Mouse (Mus musculus) heart, embryonic 11.5 days (tissue): Measurements from ENCODE around the gene Mgme1. TPM values are rescaled to one million over a fixed set of nuclear protein-coding genes. Genes with fewer than 3 reads are reported as not detected.

Experiments used
- ATAC-seq: fragments of 200-750 bp; cut with Nextera tagmentation; replicated peaks from 2 replicates; pipeline ENCODE4 v1.8.0; 2017; ENCODE audit warnings: moderate library complexity; ENCODE audit not compliant: insufficient number of reproducible peaks, low FRiP score, low TSS enrichment
- H3K27ac ChIP-seq: fragments of 300-500 bp; sonication (generic); 2 replicates; pipeline ENCODE4 v1.5.1; 2014; ENCODE audit warnings: mild to moderate bottlenecking, low read depth, low read length
- H3K27me3 ChIP-seq: fragments of 300-500 bp; sonication (generic); 2 replicates; pipeline ENCODE4 v1.6.1; 2014; ENCODE audit warnings: mild to moderate bottlenecking, low read length, mixed read lengths; ENCODE audit not compliant: control insufficient read depth, insufficient read depth
- H3K36me3 ChIP-seq: fragments of 300-500 bp; sonication (generic); 2 replicates; pipeline ENCODE4 v1.6.1; 2014; ENCODE audit warnings: mild to moderate bottlenecking, low read length, moderate library complexity, mixed read lengths; ENCODE audit not compliant: control insufficient read depth, insufficient read depth
- H3K4me1 ChIP-seq: fragments of 300-500 bp; sonication (generic); 2 replicates; pipeline ENCODE4 v1.6.1; 2014; ENCODE audit warnings: low read length; ENCODE audit not compliant: control insufficient read depth, insufficient read depth
- H3K4me2 ChIP-seq: fragments of 300-500 bp; sonication (generic); 2 replicates; pipeline ENCODE4 v1.6.1; 2014; ENCODE audit warnings: mild to moderate bottlenecking, moderate library complexity
- H3K4me3 ChIP-seq: fragments of 300-500 bp; sonication (generic); 2 replicates; pipeline ENCODE4 v1.5.1; 2014; ENCODE audit warnings: low read depth, low read length
- H3K9ac ChIP-seq: fragments of 300-500 bp; sonication (generic); 2 replicates; pipeline ENCODE4 v1.6.1; 2014; ENCODE audit warnings: mild to moderate bottlenecking, low read depth, low read length, moderate library complexity
- H3K9me3 ChIP-seq: fragments of 300-500 bp; sonication (generic); replicated peaks from 2 replicates; pipeline ENCODE4 v1.6.1; 2016; ENCODE audit warnings: low read length; ENCODE audit not compliant: control insufficient read depth
- WGBS: fragments of 180-500 bp; shearing (Covaris S2); extraction: QIAGEN DNeasy Blood & Tissue Kit; methylation state at CpG from one replicate; pipeline ENCODE4 v1.1.7; 2014; ENCODE audit not compliant: insufficient replicate concordance; 5-methylcytosine and 5-hydroxymethylcytosine counted together
- polyA plus RNA-seq: library from polyadenylated mRNA; unstranded; fragments of >200 nt; fragmentation: Nextera tagmentation; extraction: Ambion mirVana; gene quantifications from 2 replicates; pipeline ENCODE4 v1.2.1, GENCODE M21; 2014

Gene Mgme1
- polyA plus RNA-seq, 1 experiment from 2014 or later, result 16.7 TPM

- Histone ChIP-seq H3K4me3 (no peak overlapping the region), H3K9me3 (no peaks in the 10 kb centered on the region), H3K27me3 (no peaks in the 10 kb centered on the region), H3K4me2 (no peak overlapping the region), H3K9ac (no peak overlapping the region), H3K27ac (no peak overlapping the region), H3K4me1 (no peaks in the 10 kb centered on the region), H3K36me3 (no peaks in the 10 kb centered on the region)
- 65% methylated on average over 3 of the region's 3 CpGs for WGBS
- no peak for ATAC-seq
Measured at GRCm38 (mm10) chr2:144235776-144236175, 34.7 kb upstream of the Mgme1 start.

- H3K27ac ChIP-seq, result no peak overlapping the region
- no peak overlapping the region for H3K9ac ChIP-seq
- 60% methylated on average over 9 of the region's 9 CpGs for WGBS
- no peaks in the 10 kb centered on the region for H3K9me3 ChIP-seq
- H3K4me2 ChIP-seq, result no peak overlapping the region
- H3K4me1 ChIP-seq, result no peaks in the 10 kb centered on the region
- no peaks in the 10 kb centered on the region for H3K27me3 ChIP-seq
- H3K36me3 ChIP-seq, result no peaks in the 10 kb centered on the region
- H3K4me3 ChIP-seq, result no peak overlapping the region
- ATAC-seq, result no peak
Measured at GRCm38 (mm10) chr2:144236791-144237584, 33.5 kb upstream of the Mgme1 start.

- Histone ChIP-seq H3K27ac (no peak overlapping the region), H3K4me1 (no peaks in the 10 kb centered on the region), H3K36me3 (no peaks in the 10 kb centered on the region), H3K4me2 (no peak overlapping the region), H3K9me3 (no peaks in the 10 kb centered on the region), H3K27me3 (no peaks in the 10 kb centered on the region), H3K4me3 (no peak overlapping the region), H3K9ac (no peak overlapping the region)
- ATAC-seq, result no peak
- WGBS, result 76% methylated on average over 6 of the region's 6 CpGs
Measured at GRCm38 (mm10) chr2:144238341-144238740, 32.1 kb upstream of the Mgme1 start.

DNA sequence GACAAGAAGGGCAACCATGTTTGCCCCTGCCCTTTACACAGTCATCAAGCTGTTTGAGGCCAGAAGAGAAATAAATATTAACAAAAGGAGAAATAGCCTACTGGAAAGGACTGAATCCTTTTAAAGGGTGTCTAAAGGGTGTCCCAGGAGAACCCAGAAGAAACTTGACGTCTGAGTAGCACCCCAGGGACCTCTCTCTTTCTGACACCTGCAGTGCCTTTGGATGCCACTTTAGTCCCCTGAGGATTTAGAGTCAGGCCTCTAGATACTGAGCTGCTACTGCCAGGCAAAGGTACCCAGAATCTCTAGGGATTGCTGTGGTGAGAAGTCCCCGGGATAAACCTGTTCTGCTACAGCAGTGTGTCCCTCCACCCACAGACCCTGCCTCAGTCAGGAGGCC is 31.1 kb upstream of the Mgme1 start:
- WGBS, result 61% methylated on average over 2 of the region's 2 CpGs
- no peaks in the 10 kb centered on the region for H3K36me3 ChIP-seq
- no peaks in the 10 kb centered on the region for H3K27me3 ChIP-seq
- no peak overlapping the region for H3K27ac ChIP-seq
- no peaks in the 10 kb centered on the region for H3K4me1 ChIP-seq
- no peak overlapping the region for H3K4me3 ChIP-seq
- no peak for ATAC-seq
- H3K4me2 ChIP-seq, result no peak overlapping the region
- no peaks in the 10 kb centered on the region for H3K9me3 ChIP-seq
- no peak overlapping the region for H3K9ac ChIP-seq

DNA sequence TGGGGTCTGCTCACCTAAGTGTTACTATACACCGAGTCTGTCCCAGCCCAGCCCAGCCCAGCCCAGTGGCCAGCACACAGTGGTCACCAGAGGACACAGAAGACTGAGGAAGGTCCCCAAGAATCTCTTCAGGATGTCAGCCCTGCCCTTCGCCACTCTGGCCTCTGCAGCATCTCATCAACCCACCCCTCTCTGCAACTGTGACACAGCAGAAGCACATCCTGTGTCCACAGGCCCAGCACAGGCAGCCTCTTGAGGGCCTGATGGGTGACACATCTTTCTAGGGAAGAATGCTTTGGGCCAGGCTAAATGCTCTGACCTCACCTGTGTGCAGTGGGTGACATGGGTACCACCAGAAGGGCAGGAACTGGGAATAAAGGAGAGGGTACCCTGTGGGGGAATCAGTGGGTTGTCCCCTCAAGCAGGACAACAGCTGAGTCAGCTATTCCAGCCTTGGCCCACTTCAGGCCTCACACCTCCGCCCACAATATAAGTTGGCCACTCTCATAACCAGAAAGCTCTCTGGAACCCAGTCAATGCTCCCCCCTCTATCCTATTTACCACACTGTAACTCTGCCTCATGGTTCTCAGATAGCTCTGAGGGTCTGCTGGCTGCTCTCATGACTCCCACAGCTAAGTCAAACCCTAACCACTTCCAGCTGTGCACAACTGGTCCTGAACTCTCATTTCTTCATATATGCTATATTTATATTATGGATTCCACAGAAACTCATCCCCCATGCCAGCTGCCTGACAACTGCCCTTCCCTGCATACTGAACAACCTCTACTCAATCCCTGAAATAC is 30.2 kb upstream of the Mgme1 start:
- no peaks in the 10 kb centered on the region for H3K27me3 ChIP-seq
- no peak overlapping the region for H3K4me2 ChIP-seq
- no peaks in the 10 kb centered on the region for H3K9me3 ChIP-seq
- H3K4me3 ChIP-seq, result no peak overlapping the region
- H3K36me3 ChIP-seq, result no peaks in the 10 kb centered on the region
- H3K9ac ChIP-seq, result no peak overlapping the region
- WGBS, result 67% methylated on average over 3 of the region's 3 CpGs
- 0 out of 2 replicates have a peak, but pooled peaks cover under 1% of the 10 kb centered on the region for H3K4me1 ChIP-seq
- no peak overlapping the region for H3K27ac ChIP-seq
- no peak for ATAC-seq

DNA sequence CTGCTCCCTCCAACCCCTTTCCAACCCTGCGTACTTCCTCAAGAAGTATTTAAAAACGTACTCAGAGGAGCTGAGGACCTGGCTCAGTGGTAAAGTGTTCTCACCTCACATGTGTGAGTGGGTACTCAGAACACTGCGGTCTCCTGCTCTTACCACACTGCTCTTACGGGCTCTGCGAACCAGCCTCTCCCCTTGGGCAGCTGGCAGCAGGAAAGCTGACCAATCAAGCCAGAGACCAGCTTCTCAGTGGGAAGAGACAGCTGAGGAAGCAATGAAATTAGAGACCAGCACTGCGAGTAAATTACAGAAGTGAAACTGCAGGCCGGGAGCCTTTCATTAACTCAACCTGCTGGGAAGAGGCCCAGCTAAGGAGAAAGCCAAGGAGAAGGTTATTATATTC is 25.0 kb upstream of the Mgme1 start:
- Histone ChIP-seq H3K4me3 (no peak overlapping the region), H3K27ac (no peak overlapping the region), H3K4me1 (0 out of 2 replicates have a peak, but pooled peaks cover 6% of the 10 kb centered on the region), H3K27me3 (no peaks in the 10 kb centered on the region), H3K9me3 (no peaks in the 10 kb centered on the region), H3K9ac (no peak overlapping the region), H3K36me3 (peaks cover 9% of the 10 kb centered on the region), H3K4me2 (no peak overlapping the region)
- no peak for ATAC-seq
- 70% methylated on average over 7 of the region's 7 CpGs for WGBS

DNA sequence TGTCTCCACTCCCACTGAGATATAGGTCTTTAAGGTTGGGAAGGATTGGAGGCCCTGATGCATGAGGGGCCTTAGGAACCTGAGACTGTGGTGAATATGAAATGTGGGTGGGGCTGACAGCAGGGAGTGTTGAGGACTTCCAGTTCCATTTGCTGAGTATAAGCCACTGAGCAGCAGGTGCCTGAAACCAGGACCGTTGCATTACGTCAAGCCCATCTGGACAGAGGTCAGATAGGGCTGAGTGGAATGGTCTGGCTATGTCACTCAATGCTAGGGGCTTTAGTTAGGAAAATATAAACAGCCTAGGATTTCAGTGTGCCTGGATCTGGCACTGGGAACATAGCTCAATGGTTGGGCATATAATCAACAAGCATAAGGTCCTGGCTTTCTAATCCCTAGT is 24.2 kb upstream of the Mgme1 start:
- Histone ChIP-seq H3K9me3 (no peaks in the 10 kb centered on the region), H3K36me3 (peaks cover 15% of the 10 kb centered on the region), H3K27me3 (no peaks in the 10 kb centered on the region), H3K4me3 (no peak overlapping the region), H3K4me2 (no peak overlapping the region), H3K27ac (no peak overlapping the region), H3K4me1 (0 out of 2 replicates have a peak, but pooled peaks cover 6% of the 10 kb centered on the region), H3K9ac (no peak overlapping the region)
- ATAC-seq, result 0 out of 2 replicates have a peak, but pooled peaks have one; percentile 43
- 54% methylated on average over 2 of the region's 2 CpGs for WGBS

GRCm38 (mm10) chr2:144247337-144247978 is 23.0 kb upstream of the Mgme1 start:
- no peak for ATAC-seq
- 41% methylated on average over 5 of the region's 5 CpGs for WGBS

More at GRCm38 (mm10) chr2:144247337-144247978, 23.0 kb upstream of the Mgme1 start:
- Histone ChIP-seq H3K27me3 (no peaks in the 10 kb centered on the region), H3K9ac (no peak overlapping the region), H3K36me3 (peaks cover 19% of the 10 kb centered on the region), H3K4me3 (no peak overlapping the region), H3K9me3 (no peaks in the 10 kb centered on the region), H3K4me1 (0 out of 2 replicates have a peak, but pooled peaks cover 6% of the 10 kb centered on the region), H3K4me2 (no peak overlapping the region), H3K27ac (no peak overlapping the region)
